Mouse (Mus musculus) cerebellum, postnatal 36 days (tissue): ENCODE measurements at regions not wholly inside any gene's neighbourhood (a gene's known extent, or its start where the extent isn't known, plus 50 kb on each side); places are given as distances from the start of the nearest gene placed in this dataset.
"Not testable (repeated sequence)": the region's sequence is repeated elsewhere in the genome, so short reads cannot be mapped to it uniquely, and the experiment has no call there.

Experiments
- DNase-seq, 2 experiments: peaks; one replicate each; pipeline ENCODE4 v3.0.0; 2021 to 2022; ENCODE audit warnings: mixed read lengths in 2 of 2

GRCm38 (mm10) chr6:48172769-48173168 is 86.4 kb upstream of the Zfp746 start:
- not testable (repeated sequence) for DNase-seq

GRCm38 (mm10) chr6:48136851-48137250 is 50.5 kb upstream of the Zfp746 start:
- no peak for DNase-seq
